Mouse (Mus musculus) embryonic facial prominence, embryonic 14.5 days (tissue): ENCODE results near the gene Myh6. TPM values are rescaled to one million over a fixed set of nuclear protein-coding genes. Genes with fewer than 3 reads are reported as not detected.

Experiments used
- ATAC-seq: fragments of 200-750 bp; cut with Nextera tagmentation; 2 replicates; pipeline ENCODE4 v1.8.0; 2017; ENCODE audit warnings: low read depth, moderate number of reproducible peaks, moderate TSS enrichment
- DNase-seq: peaks from one replicate; pipeline ENCODE4 v3.0.0-alpha.2; 2015; ENCODE audit warnings: low spot score
- H3K27ac ChIP-seq: fragments of 300-500 bp; sonication (generic); replicated peaks from 2 replicates; pipeline ENCODE4 v1.5.1; 2014; ENCODE audit warnings: low read depth, mild to moderate bottlenecking, low read length, moderate library complexity
- H3K27me3 ChIP-seq: fragments of 300-500 bp; sonication (generic); replicated peaks from 2 replicates; pipeline ENCODE4 v1.6.1; 2014; ENCODE audit warnings: low read length; ENCODE audit not compliant: control insufficient read depth, insufficient read depth
- H3K36me3 ChIP-seq: fragments of 300-500 bp; sonication (generic); 2 replicates; pipeline ENCODE4 v1.6.1; 2014; ENCODE audit warnings: low read length, mixed read lengths; ENCODE audit not compliant: control insufficient read depth, insufficient read depth
- H3K4me1 ChIP-seq: fragments of 300-500 bp; sonication (generic); 2 replicates; pipeline ENCODE4 v1.6.1; 2014; ENCODE audit warnings: antibody characterized with exemption, low read length; ENCODE audit not compliant: control insufficient read depth, insufficient read depth
- H3K4me2 ChIP-seq: fragments of 300-500 bp; sonication (generic); 2 replicates; pipeline ENCODE4 v1.6.1; 2014; ENCODE audit warnings: low read depth, mild to moderate bottlenecking, low read length, moderate library complexity, mixed read lengths
- H3K4me3 ChIP-seq: fragments of 300-500 bp; sonication (generic); 2 replicates; pipeline ENCODE4 v1.5.1; 2014; ENCODE audit warnings: low read depth, mild to moderate bottlenecking, low read length
- H3K9ac ChIP-seq: fragments of 300-500 bp; sonication (generic); 2 replicates; pipeline ENCODE4 v1.6.1; 2014; ENCODE audit warnings: low read depth, mild to moderate bottlenecking, low read length, moderate library complexity, mixed read lengths
- H3K9me3 ChIP-seq: fragments of 300-500 bp; sonication (generic); 2 replicates; pipeline ENCODE4 v1.6.1; 2016; ENCODE audit warnings: low read length; ENCODE audit not compliant: control insufficient read depth
- WGBS: fragments of 180-500 bp; shearing (Covaris S2); extraction: QIAGEN DNeasy Blood & Tissue Kit; methylation state at CpG from one replicate; pipeline ENCODE4 v1.1.7; 2014; 5-methylcytosine and 5-hydroxymethylcytosine counted together
- polyA plus RNA-seq: library from polyadenylated mRNA; unstranded; fragments of >200 nt; fragmentation: Nextera tagmentation; extraction: Ambion mirVana; gene quantifications from 2 replicates; pipeline ENCODE4 v1.2.1, GENCODE M21; 2014

Myh6 gene
- polyA plus RNA-seq, 1 experiment from 2014 or later = 10.3 TPM

- H3K9me3 ChIP-seq = no peaks in the 10 kb centered on the region
- 89% methylated on average over 16 of the region's 16 CpGs for WGBS
- peaks cover 9% of the 10 kb centered on the region for H3K4me1 ChIP-seq
- ATAC-seq (no peak), DNase-seq (no peak)
- no peak overlapping the region for H3K4me3 ChIP-seq
- H3K27ac ChIP-seq = no peak overlapping the region; the same call in 1 of the 2 replicates
- no peak overlapping the region for H3K9ac ChIP-seq
- peak overlapping the region; percentile 25; the same call in 1 of the 2 replicates for H3K4me2 ChIP-seq
- no peaks in the 10 kb centered on the region for H3K27me3 ChIP-seq
- H3K36me3 ChIP-seq = no peaks in the 10 kb centered on the region
Measured at GRCm38 (mm10) chr14:54937361-54938182, 29.2 kb downstream of the Myh6 start.

DNA sequence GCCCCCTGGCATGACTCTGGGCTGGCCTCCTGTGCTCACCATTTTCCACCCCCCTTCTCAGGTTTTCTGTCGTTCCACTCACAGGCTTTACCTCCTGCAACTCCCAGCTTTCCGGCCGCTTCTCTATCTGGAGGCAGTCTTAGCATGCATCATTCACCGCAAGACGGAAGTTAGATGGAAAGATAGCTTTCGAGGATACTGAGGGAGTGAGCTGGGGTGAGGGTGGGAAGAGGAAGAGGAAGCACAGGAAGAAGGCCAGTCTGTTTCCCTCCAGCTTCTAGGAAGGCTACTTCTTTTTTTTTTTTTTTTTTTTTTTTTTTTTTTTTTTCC, 29.9 kb downstream of the Myh6 start:
- Histone ChIP-seq H3K9me3 (no peaks in the 10 kb centered on the region), H3K4me3 (no peak overlapping the region), H3K27ac (peak overlapping the region; percentile 82), H3K9ac (peak overlapping the region; percentile 39; the same call in 1 of the 2 replicates), H3K4me2 (peak overlapping the region; percentile 25), H3K27me3 (no peaks in the 10 kb centered on the region), H3K36me3 (no peaks in the 10 kb centered on the region), H3K4me1 (peaks cover 9% of the 10 kb centered on the region)
- DNase-seq = no peak
- WGBS = 30% methylated on average over 6 of the region's 6 CpGs
- ATAC-seq = no peak

DNA sequence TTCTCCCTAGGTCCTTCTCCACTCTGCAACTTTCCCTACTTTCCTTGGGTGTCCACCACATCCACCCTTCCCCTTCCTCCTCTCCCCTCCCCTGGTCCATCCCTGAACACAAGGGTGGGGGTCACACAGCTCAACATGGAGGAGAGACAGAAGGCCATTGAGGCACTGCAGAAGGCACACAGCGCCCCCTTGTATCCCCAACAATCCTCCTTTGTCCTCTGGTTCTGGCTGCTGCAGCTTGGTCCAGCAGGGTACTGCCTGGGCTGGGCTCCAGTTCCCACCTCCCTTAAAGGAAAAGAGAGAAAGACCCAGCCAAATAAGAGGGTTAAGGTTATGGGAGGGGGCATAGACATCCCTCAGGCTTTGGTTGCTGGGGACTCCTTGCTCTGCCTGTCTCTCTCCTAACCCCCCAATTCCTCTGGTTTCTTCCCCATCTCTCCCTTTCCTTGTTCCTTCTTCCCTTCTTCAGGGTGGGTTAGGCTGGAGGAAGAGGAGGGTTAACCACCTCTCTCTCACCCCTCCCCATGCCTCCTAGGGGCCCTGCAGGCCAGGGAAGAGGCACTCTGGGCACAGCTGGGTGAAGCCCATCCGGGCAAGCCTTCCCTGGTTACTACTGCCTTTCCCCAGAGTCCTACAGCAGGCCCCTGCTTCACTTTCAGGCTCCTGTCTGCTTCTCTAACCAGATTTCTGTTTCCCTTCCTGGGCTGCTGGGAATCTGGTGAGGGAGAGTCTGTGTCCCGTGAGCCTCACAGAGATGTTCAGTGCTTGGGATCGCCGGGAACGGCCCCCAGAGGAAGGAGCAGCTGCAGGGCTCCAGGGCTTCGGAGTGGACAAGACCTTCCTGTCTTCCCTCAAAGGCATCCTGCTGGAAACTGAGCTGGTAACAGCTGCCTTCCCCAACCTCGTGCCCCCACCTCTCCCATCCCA, 30.6 kb downstream of the Myh6 start, which contains the start of gene Cmtm5:
Gene Cmtm5 (plus strand): TSS at position 358 of the 927 bp plus-strand sequence.
- WGBS = 11% methylated on average over 8 of the region's 8 CpGs
- ATAC-seq = peak; percentile 44

GRCm38 (mm10) chr14:54932645-54933150, 34.0 kb downstream of the Myh6 start, which contains the start of gene Il25:
Gene Il25 (plus strand): TSS chr14:54932695.
- WGBS = 21% methylated on average over 5 of the region's 6 CpGs
- H3K27ac ChIP-seq = no peak within 1 kb of the TSS
- no peaks in the 10 kb centered on the region for H3K9me3 ChIP-seq
- H3K4me3 ChIP-seq = no peak within 1 kb of the TSS
- no peaks in the 10 kb centered on the region for H3K36me3 ChIP-seq
- DNase-seq (peak; percentile 86), ATAC-seq (peak; percentile 47)
- H3K4me1 ChIP-seq = peaks cover 22% of the 10 kb centered on the region
- no peak within 1 kb of the TSS for H3K4me2 ChIP-seq
- H3K9ac ChIP-seq = no peak within 1 kb of the TSS; the same call in 1 of the 2 replicates
- H3K27me3 ChIP-seq = no peaks in the 10 kb centered on the region

More for the DNA sequence above, 30.6 kb downstream of the Myh6 start, which contains the start of gene Cmtm5:
- peaks cover 9% of the 10 kb centered on the region for H3K4me1 ChIP-seq
- peak within 1 kb of the TSS; percentile 25 for H3K4me2 ChIP-seq
- peak within 1 kb of the TSS; percentile 82 for H3K27ac ChIP-seq
- no peaks in the 10 kb centered on the region for H3K36me3 ChIP-seq
- H3K4me3 ChIP-seq = no peak within 1 kb of the TSS
- no peaks in the 10 kb centered on the region for H3K27me3 ChIP-seq
- no peaks in the 10 kb centered on the region for H3K9me3 ChIP-seq
- peak within 1 kb of the TSS; percentile 39; the same call in 1 of the 2 replicates for H3K9ac ChIP-seq
- DNase-seq = peak; percentile 75

- H3K27ac ChIP-seq = no peak overlapping the region
- H3K9me3 ChIP-seq = no peaks in the 10 kb centered on the region
- no peak for ATAC-seq
- H3K4me2 ChIP-seq = no peak overlapping the region
- H3K27me3 ChIP-seq = no peaks in the 10 kb centered on the region
- no peak overlapping the region for H3K9ac ChIP-seq
- H3K36me3 ChIP-seq = no peaks in the 10 kb centered on the region
- H3K4me3 ChIP-seq = no peak overlapping the region
- WGBS = 20% methylated on average over 2 of the region's 2 CpGs
- peaks cover 27% of the 10 kb centered on the region for H3K4me1 ChIP-seq
- peak; percentile 69 for DNase-seq
Measured at GRCm38 (mm10) chr14:54930431-54930830, 36.3 kb downstream of the Myh6 start.

DNA sequence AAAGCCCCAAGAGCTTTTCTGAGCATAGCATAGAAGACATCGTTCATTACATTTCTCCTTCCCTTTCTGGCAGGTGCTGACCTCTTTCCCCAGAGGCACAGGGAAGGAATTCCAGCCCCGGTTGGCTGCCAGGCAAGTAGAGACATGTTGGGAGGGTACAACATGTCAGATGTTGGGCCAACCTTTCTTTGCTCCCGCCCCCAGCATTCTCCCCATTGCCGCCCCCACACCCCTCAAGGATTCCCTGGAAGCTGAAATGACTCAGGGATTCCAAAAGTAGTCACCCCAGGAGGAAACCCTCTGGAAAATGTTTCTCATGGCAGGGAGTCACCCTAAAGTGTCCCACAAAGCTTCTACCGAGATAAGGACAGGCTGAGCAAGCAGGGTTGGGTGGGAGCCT, 36.9 kb downstream of the Myh6 start:
- DNase-seq (peak; percentile 22), ATAC-seq (no peak)
- Histone ChIP-seq H3K27me3 (no peaks in the 10 kb centered on the region), H3K4me2 (no peak overlapping the region), H3K27ac (no peak overlapping the region), H3K9me3 (no peaks in the 10 kb centered on the region), H3K4me1 (peaks cover 27% of the 10 kb centered on the region), H3K36me3 (no peaks in the 10 kb centered on the region), H3K9ac (no peak overlapping the region), H3K4me3 (no peak overlapping the region)
- WGBS = 52% methylated on average over 5 of the region's 5 CpGs

DNA sequence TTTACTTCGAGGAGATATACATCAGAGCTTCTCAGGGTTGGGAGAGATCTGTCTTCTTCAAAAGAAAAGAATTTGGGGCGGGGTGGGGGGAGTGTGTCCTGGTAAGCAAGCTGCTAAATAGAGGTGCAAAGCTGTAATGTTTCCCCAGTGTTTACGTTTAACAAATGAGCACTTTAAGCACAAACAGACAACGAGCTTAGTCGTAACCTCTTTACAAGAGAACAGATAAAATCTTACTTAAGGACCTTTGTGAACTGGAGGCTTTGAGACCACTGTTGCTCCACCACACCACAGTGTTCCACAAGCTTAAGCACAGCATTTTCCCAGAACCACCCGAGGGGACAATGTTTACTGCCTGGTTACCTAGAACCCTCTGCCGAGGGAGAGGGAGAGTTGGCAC, 39.4 kb downstream of the Myh6 start:
- Histone ChIP-seq H3K4me3 (peak overlapping the region; percentile 50), H3K27ac (peak overlapping the region; percentile 99), H3K27me3 (no peaks in the 10 kb centered on the region), H3K4me1 (peaks cover 30% of the 10 kb centered on the region), H3K4me2 (peak overlapping the region; percentile 69), H3K36me3 (peaks cover 9% of the 10 kb centered on the region), H3K9me3 (0 out of 2 replicates have a peak, but pooled peaks cover under 1% of the 10 kb centered on the region), H3K9ac (peak overlapping the region; percentile 88)
- ATAC-seq (no peak), DNase-seq (no peak)
- 12% methylated on average over 7 of the region's 7 CpGs for WGBS
